Comparison of ENCODE assay signal across 19 mouse cellular contexts in the genomic region with DNA sequence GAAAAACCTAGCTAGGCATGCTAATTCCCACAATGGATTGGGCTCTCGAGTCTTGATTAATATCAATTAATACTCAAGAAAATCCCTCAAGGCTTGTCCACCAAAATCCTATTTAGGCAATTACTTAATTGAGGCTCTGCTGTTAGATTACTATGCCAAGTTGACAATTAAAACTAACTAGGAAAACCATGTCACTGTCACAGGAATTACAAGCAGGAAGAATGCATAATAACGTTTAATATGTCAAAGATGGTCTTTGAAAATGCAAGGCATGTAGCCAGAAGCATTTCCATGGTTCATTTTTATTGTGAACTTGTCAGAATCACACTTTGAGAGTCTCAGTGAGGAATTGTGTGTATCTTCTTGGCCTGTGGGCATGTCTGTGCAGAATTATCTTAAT.
"Had no signal": no experiment of that assay in that cellular context is flagged by ENCODE, and none has a peak within 500 bp of the region (broad histone marks: within the 10 kb centered on the region; RNA-seq: fewer than 3 reads in every experiment).

No protein-coding gene starts in this region.

- H3K9ac ChIP-seq: liver, embryonic 13.5 days; liver, embryonic 15.5 days; liver, postnatal 0 days; lung, embryonic 15.5 days; midbrain, embryonic 13.5 days; neural tube, embryonic 12.5 days; stomach, embryonic 15.5 days had no signal

- H3K9me3 ChIP-seq: liver, embryonic 13.5 days; liver, embryonic 15.5 days; lung, embryonic 15.5 days; midbrain, embryonic 13.5 days; neural tube, embryonic 12.5 days; stomach, embryonic 15.5 days had no signal

- H3K4me3 ChIP-seq: liver, embryonic 13.5 days; liver, embryonic 15.5 days; lung, embryonic 15.5 days; megakaryocyte, embryonic 14.5 days; midbrain, embryonic 13.5 days; neural tube, embryonic 12.5 days; stomach, embryonic 15.5 days had no signal

- H3K27me3 ChIP-seq: liver, embryonic 13.5 days; liver, embryonic 15.5 days; lung, embryonic 15.5 days; megakaryocyte, embryonic 14.5 days; midbrain, embryonic 13.5 days; neural tube, embryonic 12.5 days; stomach, embryonic 15.5 days had no signal

- H3K4me2 ChIP-seq: liver, embryonic 13.5 days; liver, embryonic 15.5 days; lung, embryonic 15.5 days; midbrain, embryonic 13.5 days; neural tube, embryonic 12.5 days; stomach, embryonic 15.5 days had no signal

- H3K36me3 ChIP-seq: liver, embryonic 13.5 days; liver, embryonic 15.5 days; lung, embryonic 15.5 days; midbrain, embryonic 13.5 days; neural tube, embryonic 12.5 days; stomach, embryonic 15.5 days had no signal

- H3K4me1 ChIP-seq: liver, embryonic 13.5 days; liver, embryonic 15.5 days; lung, embryonic 15.5 days; megakaryocyte, embryonic 14.5 days; neural tube, embryonic 12.5 days; stomach, embryonic 15.5 days had no signal

- H3K27ac ChIP-seq: liver, embryonic 13.5 days; liver, embryonic 15.5 days; lung, embryonic 15.5 days; macrophage; midbrain, embryonic 13.5 days; neural tube, embryonic 12.5 days; stomach, embryonic 15.5 days; stomach, postnatal 0 days had no signal

- DNase-seq: liver, embryonic 13.5 days; liver, postnatal 0 days; lung, adult 2 months; lung, postnatal 14 days; lung, postnatal 36 days; right cerebral cortex, postnatal 14 days; thymus, adult 2 months; thymus, postnatal 25 days; thymus, postnatal 4 days had no signal

- ATAC-seq: liver, postnatal 0 days; lung, postnatal 0 days; midbrain, embryonic 13.5 days; midbrain, embryonic 16.5 days had no signal
